Mouse (Mus musculus): ENCODE results near the gene Rnf103.

Gene Rnf103

DNA sequence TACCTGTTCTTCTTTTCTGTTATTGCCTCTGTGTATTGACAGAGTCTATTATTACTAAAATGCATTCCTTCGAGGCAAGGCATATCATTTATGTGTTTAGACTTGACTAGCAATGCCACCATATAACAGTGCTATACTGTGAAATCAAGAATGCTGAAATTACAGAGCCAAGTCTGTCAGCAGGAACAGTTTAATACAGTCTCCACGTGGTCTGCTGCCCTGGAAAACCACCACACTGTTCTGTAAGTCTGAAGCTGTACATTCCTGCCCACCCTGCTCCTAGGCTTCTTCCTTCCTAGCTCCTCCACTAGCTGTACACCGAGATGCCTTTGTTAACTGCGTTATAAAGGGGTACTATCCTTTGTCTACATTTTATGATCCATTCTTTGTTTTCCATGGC is 1.6 kb upstream of the Rnf103 start:
- no peak for DNase-seq (ENCODE audit: extremely low spot score, low spot score)

DNA sequence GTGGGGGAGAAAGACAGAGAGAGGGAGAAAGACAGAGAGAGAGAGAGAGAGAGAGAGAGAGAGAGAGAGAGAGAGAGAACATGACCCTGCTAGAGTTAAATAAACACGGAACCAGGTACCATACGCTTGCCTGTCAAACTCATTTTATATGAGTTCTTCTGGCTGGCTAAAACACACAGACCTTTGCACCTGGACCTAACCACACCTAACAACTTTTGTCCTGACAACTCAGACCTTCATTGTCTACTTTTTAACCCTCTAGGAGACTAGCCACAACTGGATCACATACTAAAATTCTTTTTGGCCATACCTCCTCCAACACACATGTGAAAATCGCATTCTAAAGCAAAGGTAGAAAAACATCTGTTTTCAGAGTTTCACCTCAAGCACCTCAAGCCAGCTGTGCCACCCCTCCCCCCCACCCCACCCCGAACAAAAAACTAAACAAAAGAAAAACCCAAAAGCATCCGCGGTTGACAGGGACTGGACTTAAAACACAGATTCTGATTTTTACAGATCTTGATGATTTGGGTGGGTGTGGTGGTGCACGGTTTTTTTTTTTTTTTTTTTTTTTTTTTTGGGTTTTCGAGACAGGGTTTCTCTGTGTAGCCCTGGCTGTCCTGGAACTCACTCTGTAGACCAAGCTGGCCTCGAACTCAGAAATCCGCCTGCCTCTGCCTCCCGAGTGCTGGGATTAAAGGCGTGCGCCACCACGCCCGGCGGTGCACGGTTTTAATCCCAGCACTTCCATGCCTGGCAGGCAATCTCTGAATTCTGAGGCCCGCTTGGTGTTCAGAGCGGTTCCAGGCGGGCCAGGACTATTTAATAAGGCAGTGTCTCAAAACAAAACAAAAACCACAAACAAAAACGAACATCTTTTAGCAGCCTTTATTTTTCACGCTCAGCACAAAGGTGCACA is 679 bp upstream of the Rnf103 start:
- DNase-seq (ENCODE audit: extremely low spot score, low spot score): no peak

DNA sequence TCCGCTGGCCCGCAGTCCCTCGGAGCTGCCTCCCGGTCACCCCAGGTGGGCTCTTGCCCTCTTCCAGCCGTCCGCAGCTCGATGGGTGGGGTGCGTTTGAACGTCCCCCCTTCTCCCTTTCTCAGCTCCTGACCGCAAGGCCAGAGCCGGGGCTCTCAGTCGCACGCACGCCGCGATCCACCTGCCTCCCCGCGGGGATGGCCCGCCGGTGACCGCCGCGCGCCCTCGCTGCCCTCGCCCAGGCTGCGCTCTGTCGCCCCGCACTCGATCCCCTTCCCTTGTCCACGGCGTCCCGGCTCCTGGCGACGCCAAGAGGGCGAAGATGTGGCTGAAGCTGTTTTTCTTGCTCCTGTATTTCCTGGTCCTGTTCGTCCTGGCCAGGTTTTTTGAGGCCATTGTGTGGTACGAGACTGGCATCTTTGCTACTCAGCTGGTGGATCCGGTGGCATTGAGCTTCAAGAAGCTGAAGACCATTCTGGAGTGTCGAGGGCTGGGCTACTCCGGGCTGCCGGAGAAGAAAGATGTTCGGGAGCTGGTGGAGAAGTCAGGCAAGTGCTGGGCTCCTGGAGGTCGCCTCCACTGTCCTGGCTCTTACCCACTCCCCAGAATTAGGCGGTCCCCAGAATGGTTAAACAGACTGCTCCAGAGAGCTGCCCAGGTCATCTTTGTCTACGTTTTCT is 787 bp downstream of the Rnf103 start:
- DNase-seq (ENCODE audit: extremely low spot score, low spot score): peak; percentile 79

DNA sequence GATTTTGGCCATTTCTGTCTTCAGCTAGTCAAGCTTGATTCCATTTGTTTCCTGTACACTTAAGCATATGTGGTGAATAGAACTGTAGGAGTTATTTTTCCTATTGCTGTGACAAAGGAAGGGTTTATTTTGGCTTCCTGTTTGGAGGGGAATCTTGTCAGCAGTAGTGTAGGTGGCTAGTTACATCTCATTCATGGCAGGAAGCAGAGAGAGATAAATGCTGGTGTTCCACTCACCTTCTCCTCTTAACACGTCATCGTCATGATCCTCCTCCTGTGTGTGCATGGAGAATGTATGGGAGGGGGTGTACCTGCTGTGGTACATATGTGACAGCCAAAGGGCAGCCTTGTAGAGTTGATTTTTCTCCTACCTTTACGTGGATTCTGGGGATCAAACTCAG is 6.9 kb downstream of the Rnf103 start:
- no peak for DNase-seq (ENCODE audit: extremely low spot score, low spot score)

DNA sequence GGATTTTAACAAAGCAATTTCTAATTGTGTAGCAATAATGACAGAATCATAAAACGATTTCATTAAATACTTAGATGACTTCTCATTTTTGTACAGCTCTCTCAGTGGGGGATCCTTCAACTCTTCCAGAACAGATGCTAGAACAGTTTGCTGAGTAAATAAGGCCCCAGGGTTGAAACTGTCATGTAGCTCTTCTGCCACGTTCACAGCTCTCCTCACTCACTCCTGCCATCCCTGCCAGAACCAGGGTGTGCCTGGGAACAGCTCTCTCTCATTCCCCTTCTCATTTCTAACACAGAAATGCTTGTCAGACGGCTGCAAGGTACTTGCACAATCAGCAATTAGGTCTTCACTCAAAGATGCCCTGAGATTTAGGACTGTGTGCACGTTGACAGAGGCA is 9.3 kb downstream of the Rnf103 start:
- DNase-seq (ENCODE audit: extremely low spot score, low spot score): no peak

DNA sequence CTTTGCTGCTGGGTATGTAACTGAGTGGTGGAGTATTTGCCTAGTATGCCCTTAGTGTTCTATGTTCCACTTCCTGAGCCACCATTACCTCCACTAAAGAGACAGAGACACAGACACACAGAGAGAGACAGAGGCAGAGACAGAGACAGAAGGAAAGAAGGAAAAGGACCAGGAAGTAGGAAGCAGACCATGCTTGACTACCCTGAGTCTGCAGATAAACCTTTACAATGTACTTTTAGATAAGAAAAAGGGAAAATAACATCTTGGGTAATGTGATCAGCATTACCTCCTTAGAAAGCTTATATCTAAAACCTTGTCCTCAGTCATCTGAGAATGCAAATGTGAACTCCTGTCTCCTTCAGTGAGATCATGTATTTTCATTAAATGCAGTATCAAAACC is 10.0 kb downstream of the Rnf103 start:
- DNase-seq (ENCODE audit: extremely low spot score, low spot score): no peak

DNA sequence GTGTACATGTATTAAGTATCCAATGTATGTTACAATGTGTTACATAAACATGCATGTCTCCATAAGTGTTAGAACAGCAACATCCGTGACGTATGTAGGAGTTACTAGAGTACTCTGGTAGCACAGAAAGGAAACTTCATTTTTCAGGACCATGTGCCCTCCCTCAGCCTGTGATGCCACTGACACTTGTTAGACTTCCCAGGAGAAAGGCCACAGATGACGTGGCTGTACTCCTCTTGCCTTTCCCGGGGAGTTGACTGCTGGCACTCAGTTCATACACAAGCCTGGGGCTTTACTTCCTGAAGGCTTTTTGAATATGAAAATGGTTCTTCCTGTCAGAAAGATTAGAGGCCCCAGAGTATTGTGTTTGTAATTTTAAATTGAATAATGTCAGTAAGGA is 10.4 kb downstream of the Rnf103 start:
- no peak for DNase-seq (ENCODE audit: extremely low spot score, low spot score)

DNA sequence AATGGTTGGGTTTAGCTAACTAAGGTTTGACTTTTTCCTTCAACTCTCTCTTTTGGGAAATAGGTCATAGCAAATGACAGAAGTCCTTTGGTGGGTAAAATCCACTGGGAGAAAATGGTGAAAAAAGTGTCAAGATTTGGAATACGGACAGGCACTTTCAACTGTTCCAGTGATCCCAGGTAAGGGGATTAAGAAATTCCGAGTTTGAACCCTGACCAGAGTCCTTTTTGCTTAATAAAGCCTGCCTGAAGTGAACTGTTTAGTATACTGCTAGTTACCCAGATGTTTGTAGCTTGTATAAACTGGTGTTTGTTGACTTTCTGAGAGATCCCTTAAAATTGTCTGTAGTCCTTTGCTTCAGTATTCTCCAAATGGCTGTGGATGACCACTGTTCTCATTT is 12.0 kb downstream of the Rnf103 start:
- no peak for DNase-seq (ENCODE audit: extremely low spot score, low spot score)

DNA sequence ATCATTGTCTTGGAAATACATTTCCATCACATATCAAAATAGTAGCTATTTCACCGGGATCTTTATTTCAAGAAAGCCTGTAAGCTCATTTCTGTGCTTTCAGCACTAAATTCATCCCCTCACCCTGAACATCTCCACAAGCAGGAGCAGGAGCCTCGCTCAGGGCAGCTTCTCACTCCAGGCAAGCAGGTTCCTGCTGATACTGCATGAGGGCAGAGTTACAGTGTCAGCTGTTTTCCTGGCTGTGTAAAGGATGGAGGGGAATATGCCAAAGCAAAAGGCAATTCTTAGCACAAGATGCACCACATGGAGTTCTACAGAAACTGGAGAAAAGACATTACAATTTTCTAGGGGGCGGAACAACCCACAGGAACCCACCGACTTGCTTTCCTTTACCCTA is 25.8 kb downstream of the Rnf103 start:
- no peak for DNase-seq (ENCODE audit: extremely low spot score, low spot score)

DNA sequence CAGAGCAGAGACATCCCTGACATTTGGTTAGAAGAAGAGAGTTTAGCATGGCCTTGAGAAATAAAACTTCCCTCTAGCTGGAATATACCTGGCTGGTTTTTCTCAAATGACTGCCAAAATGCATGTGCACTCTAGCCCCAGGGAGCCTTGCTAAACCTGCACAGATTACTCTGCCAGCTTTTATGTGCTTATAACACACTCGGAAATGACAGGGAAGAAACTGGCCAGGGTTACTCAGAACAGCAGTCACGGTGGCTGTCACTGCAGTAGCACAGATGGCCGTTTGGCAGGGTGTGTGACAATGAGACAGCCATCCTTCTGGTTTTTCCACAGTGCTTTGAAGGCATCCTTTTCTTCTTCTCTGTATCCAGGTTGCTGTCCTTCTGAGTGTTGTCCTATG is 31.9 kb downstream of the Rnf103 start:
- no peak for DNase-seq (ENCODE audit: extremely low spot score, low spot score)

DNA sequence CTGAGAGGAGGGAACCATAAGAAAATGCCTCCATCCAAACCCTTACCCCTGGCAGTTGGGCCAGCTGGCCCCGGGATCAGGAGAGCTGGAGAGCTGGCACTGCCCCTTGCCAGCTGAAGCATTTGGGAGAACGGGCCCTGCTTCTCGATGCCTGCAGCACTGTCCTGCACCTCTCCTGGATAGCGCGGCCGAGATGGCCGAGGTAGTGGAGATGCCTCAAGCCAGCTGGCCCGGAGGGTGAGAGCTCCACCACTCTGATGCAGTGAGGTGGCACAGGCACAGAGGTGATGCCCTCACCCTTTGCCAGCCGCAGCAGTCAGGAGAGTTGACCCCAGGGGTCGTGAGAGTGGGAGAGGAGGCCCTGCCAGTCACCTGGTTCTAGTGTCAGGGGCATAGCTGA is 33.4 kb downstream of the Rnf103 start:
- DNase-seq (ENCODE audit: extremely low spot score, low spot score): no peak

DNA sequence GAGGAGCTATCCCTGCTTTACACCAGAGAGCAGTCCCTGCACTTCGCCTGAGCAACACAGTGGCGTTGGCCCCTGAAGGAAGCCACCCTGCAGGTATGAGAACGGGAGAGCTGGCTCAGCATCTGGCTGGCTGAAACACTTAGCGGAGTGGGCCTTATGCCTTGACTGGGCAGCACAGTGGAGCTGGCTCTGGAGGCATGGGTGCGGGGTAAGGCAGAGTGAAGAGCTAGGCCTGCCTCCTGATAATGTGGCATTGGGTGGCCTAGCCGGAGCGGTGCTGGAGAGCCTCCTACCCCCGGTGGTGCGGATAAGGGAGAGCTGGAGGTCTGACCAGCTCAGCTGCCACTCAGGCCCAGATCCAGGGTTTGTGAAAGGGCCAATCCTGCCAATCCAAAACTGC is 34.1 kb downstream of the Rnf103 start:
- no peak for DNase-seq (ENCODE audit: extremely low spot score, low spot score)

DNA sequence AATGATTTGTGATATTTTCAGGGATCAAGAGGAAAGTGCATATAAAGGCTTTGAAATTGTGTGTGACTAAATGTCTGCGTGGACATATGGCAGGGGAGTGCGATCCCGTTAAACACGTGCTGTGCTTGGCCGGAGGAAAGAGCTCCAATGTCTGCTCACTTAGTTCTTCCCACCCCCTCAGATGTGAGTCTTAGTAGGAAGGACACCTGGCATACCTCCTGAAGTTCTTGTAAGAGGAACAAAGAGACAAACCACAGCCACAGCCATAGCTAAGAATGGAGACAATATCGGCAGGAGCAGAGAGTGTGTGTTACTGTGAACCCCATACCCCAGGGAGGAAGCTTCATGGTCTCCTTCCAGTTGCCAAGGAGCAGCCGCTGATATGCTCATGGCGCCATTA is 36.5 kb downstream of the Rnf103 start:
- no peak for DNase-seq (ENCODE audit: extremely low spot score, low spot score)

DNA sequence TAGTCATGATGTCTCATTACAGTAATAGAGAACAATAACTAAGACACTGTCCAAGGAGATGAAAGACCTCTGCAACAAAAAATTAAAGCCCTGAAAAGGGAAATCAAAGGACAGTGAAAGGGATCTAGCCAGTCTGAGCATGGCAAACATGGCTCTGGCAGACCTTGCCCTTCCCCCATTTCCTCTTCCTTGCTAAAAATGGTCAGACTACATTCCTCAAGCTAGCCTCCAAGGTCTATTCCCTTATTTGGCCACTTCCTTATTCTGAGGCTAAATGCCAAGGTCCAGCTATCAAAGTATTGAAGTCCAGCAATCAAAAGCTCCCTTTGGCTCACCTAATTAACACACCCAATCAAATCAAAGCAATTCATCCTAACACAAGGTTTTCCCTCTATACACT is 43.6 kb downstream of the Rnf103 start:
- no peak for DNase-seq (ENCODE audit: extremely low spot score, low spot score)

DNA sequence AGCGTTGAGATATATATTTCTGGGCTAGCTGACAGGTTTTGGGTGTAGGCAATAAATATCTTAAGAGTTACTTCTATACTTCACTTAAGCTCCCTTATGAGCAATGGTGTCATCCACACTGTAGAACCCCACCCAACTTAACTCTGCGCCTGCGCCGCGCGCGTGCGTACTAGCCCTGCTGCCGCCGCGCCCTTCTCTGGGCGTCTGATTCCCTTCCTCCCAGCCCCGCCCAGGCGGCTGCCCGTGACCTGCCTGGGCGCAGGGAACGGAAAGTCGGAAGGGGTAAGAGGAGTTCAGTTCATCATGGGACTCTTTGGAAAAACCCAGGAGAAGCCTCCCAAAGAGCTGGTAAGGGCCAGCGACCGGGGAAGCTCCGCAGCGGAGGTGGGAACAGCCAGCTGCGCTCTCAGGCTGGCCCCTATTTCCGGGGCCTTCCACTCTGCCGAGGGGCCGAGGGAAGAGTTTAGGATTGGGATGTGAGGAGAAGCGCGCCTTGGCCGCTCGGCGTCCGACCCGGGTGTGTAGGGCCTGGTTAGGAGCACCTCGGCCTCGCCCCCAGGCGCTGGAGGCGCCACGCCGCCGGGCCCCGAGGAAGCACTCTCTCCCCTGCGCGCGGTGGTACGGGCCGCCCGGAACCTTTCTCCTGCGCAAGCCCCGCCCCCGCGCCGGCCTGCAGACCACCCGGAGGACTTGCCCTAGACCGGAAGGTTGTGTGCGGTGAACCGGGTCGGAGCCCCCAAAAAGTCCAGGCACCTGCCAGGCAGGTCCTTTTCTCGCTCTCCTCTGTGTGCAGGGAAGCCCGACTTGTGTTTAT is 50.2 kb downstream of the Rnf103 start, which contains the start of gene Chmp3:
Chmp3 (plus strand) TSS at position 112 of the 814 bp plus-strand sequence.
- DNase-seq (ENCODE audit: extremely low spot score, low spot score): peak; percentile 94

DNA sequence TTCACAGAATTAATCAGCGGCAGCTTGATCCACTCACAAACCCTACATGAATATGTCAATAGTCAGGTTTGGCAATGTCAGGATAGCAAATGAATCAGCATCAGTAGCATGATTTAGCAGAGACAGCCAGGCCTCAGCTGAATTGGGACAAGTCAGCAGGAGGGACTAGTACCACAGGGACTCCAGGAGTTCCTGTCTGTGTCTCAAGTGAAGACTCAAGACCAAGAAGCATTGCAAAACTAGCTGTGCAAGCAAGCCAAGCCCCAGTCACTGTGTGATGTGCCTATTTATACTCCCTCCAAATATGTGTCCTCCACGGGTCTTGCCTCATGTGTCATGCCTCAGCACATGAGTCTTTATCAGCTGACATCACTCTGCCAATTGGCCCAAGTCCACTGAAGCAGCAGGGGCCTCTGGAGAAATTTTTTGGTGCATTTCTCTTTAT is 61.8 kb downstream of the Rnf103 start:
- no peak for DNase-seq (ENCODE audit: extremely low spot score, low spot score)

DNA sequence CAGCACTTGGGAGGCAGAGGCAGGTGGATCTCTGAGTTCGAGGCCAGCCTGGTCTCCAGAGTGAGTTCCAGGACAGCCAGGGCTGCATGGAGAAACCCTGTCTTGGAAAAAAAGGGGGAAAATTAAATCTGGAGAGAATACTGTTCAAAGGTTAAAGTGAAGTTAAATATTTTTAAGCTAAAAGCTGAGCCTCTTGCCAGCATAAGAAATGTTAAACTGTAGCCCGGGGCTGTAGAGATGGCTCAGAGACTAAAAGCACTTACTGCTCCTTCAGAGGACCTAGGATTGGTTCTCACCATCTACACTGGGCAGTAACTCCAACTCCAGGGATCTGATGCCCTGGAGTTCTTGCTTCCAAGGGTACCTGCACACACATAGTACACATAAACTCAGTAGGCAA is 63.1 kb downstream of the Rnf103 start:
- no peak for DNase-seq (ENCODE audit: extremely low spot score, low spot score)
